In genomic region chr3:136331135-136331534, GRCm38 (mm10) we compare ENCODE assay signal across 13 mouse cellular contexts. TPM values are rescaled to one million over a fixed set of nuclear protein-coding genes. Genes with fewer than 3 reads are reported as not detected.
DNase-seq lines count a peak whose midpoint lies in the region; TF ChIP-seq lines count a peak whose summit lies in the region.
"Had no signal": no experiment of that assay in that cellular context is flagged by ENCODE, and none has a peak within 500 bp of the region (broad histone marks: within the 10 kb centered on the region; RNA-seq: fewer than 3 reads in every experiment).

No protein-coding gene starts in this region.

- TF ChIP-seq CTCF in lung, adult 2 months (IDR thresholded peaks at IDR 0.05; ENCODE audit: insufficient read depth, low read length): no peak

- no peaks in the 10 kb centered on the region for H3K27me3 ChIP-seq in splenic B cell, adult 2 months (ENCODE audit: control insufficient read depth, insufficient read depth, low read length, poor library complexity, severe bottlenecking)
- H3K27me3 ChIP-seq: embryonic facial prominence, embryonic 12.5 days; forebrain, embryonic 12.5 days had no signal

- peak; percentile 5 for DNase-seq in adrenal gland, adult 2 months
- no peak for DNase-seq in adrenal gland, adult 18-20 months (ENCODE audit: low spot score in 2 of 2)
- DNase-seq in lung, adult 18-20 months: peak; percentile 12 to 19
- no peak for DNase-seq in lung, adult 2 months
- peak; percentile 3 for DNase-seq in lung, postnatal 14 days
- DNase-seq in splenic B cell, adult 2 months (ENCODE audit: low read depth, low spot score): peak; percentile 82
- DNase-seq in MN1 (ENCODE audit: low spot score): no peak
- no peak for DNase-seq in right cerebral cortex, postnatal 25 days
- DNase-seq: cerebellum, adult 9-10 months; right cerebral cortex, postnatal 14 days; thymus, adult 18-20 months had no signal

- H3K4me1 ChIP-seq in lung, adult 2 months (ENCODE audit: control insufficient read depth, insufficient read depth, low read length): no peaks in the 10 kb centered on the region
- H3K4me1 ChIP-seq: embryonic facial prominence, embryonic 12.5 days; forebrain, embryonic 12.5 days had no signal

- TF ChIP-seq POLR2A in lung, adult 2 months (IDR thresholded peaks at IDR 0.05; ENCODE audit: borderline replicate concordance, extremely low read depth, low read depth, low read length): no peak

- no peaks in the 10 kb centered on the region for H3K36me3 ChIP-seq in splenic B cell, adult 2 months (ENCODE audit: control insufficient read depth, insufficient read depth, low read length, poor library complexity, severe bottlenecking)
- H3K36me3 ChIP-seq: embryonic facial prominence, embryonic 12.5 days; forebrain, embryonic 12.5 days had no signal

- H3K4me3 ChIP-seq in lung, adult 2 months (replicated peaks; ENCODE audit: extremely low read depth, low read depth, low read length): no peak overlapping the region
- H3K4me3 ChIP-seq: embryonic facial prominence, embryonic 12.5 days; forebrain, embryonic 12.5 days had no signal

- WGBS in lung, adult 2 months: 43% methylated on average over 2 of the region's 2 CpGs

RNA-seq across cellular contexts. Expression of gene Bank1, which starts 5.3 kb away (rescaled TPM):
- under 1 TPM; 0.78 to 0.93 TPM for total RNA-seq in adrenal gland, adult 2 months (2021)
- 0.06 and 0.09 TPM in 2 replicates for polyA plus RNA-seq in adrenal gland, adult 2 months (2012; rRNA removed)
- under 1 TPM; 0.17 to 0.74 TPM for total RNA-seq in adrenal gland, adult 18-20 months (2021)
- polyA plus RNA-seq in lung, adult 2 months (2012; rRNA removed): 0.92 and 2.3 TPM in 2 replicates

Comparison
In these comparisons a context has a peak if more than half of its experiments do, and no peak if none do; other contexts are left out.
1. DNase-seq: peak in adrenal gland, adult 2 months (single experiment), lung, adult 18-20 months (2 of 2), lung, postnatal 14 days (single experiment) and splenic B cell, adult 2 months (single experiment); none in adrenal gland, adult 18-20 months (0 of 2), lung, adult 2 months (single experiment), MN1 (single experiment) and right cerebral cortex, postnatal 25 days (single experiment).